In the genomic region with DNA sequence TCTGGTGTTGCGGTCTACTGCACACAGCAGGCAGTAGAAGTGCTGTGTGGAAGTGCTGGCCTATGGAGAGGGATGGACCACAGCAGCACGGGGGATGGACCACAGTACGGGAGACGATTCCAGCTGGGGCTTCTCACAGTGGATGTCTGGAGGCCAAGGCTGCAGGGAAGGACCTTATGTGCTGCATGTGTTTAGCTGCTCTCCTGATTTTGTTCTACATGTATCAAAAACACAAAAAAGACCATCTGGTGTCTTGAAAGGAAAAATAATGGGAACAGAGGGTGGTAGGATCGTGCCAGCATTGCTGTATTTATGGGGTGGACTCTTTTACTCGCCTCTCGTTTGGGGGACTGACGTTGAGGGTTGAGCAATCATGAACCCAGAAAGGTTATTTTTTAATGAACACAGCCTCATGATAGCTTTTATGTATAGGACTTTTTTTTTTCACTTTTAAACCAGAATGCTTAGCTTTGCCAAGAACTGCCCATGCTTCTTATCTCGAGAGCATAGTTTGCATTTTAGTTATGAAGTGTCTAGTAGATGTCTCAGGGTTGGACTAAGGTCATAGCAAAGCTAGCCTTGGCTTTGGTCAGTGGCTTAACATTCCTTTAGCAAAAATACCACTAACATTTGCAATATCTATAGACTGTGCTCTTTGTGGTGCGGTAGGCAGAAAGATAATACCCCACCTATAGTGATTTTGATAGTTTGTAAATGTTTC, we compare ENCODE assay signal across 10 mouse cellular contexts.
A peak's percentile ranks its signal among the peaks of the same experiment; 100 is the strongest.
DNase-seq lines count a peak whose midpoint lies in the region; ATAC-seq and TF ChIP-seq lines count a peak whose summit lies in the region.
"Had no signal": no experiment of that assay in that cellular context is flagged by ENCODE, and none has a peak within 500 bp of the region (broad histone marks: within the 10 kb centered on the region; RNA-seq: fewer than 3 reads in every experiment).

No protein-coding gene starts in this region.

- peaks cover 2% of the 10 kb centered on the region; the same call in 1 of the 2 replicates for H3K4me1 ChIP-seq in forebrain, embryonic 14.5 days (ENCODE audit: control insufficient read depth, insufficient read depth, low read length)
- H3K4me1 ChIP-seq in forebrain, embryonic 11.5 days (replicated peaks; ENCODE audit: control insufficient read depth, insufficient read depth, low read length) = no peaks in the 10 kb centered on the region
- H3K4me1 ChIP-seq in liver, embryonic 16.5 days (ENCODE audit: control insufficient read depth, low read depth, low read length) = peaks cover 3% of the 10 kb centered on the region; the same call in 1 of the 2 replicates
- H3K4me1 ChIP-seq in liver, postnatal 0 days (ENCODE audit: insufficient read depth) = peaks cover 19% of the 10 kb centered on the region
- H3K4me1 ChIP-seq in stomach, postnatal 0 days (replicated peaks; ENCODE audit: control insufficient read depth, insufficient read depth) = no peaks in the 10 kb centered on the region

- H3K9ac ChIP-seq in forebrain, embryonic 14.5 days (ENCODE audit: low read length) = no peak overlapping the region
- no peak overlapping the region for H3K9ac ChIP-seq in forebrain, embryonic 11.5 days (ENCODE audit: low read length)
- H3K9ac ChIP-seq in liver, embryonic 16.5 days (ENCODE audit: low read depth, low read length) = no peak overlapping the region
- H3K9ac ChIP-seq in liver, postnatal 0 days (replicated peaks) = no peak overlapping the region
- no peak overlapping the region for H3K9ac ChIP-seq in stomach, postnatal 0 days (ENCODE audit: low read length)
- H3K9ac ChIP-seq: liver, embryonic 14.5 days had no signal

- 60% methylated on average over 10 of the region's 10 CpGs for WGBS in forebrain, embryonic 14.5 days
- WGBS in forebrain, embryonic 11.5 days = 86% methylated on average over 10 of the region's 10 CpGs
- WGBS in liver, embryonic 16.5 days (ENCODE audit: insufficient replicate concordance) = 62% methylated on average over 10 of the region's 10 CpGs
- WGBS in liver, postnatal 0 days (ENCODE audit: insufficient replicate concordance) = 72% methylated on average over 10 of the region's 10 CpGs
- WGBS in stomach, postnatal 0 days = 54% methylated on average over 10 of the region's 10 CpGs

- H3K4me2 ChIP-seq in forebrain, embryonic 14.5 days (ENCODE audit: low read length) = no peak overlapping the region
- H3K4me2 ChIP-seq in forebrain, embryonic 11.5 days (ENCODE audit: low read depth, low read length, severe bottlenecking) = no peak overlapping the region
- no peak overlapping the region for H3K4me2 ChIP-seq in liver, embryonic 16.5 days (ENCODE audit: low read depth, low read length)
- no peak overlapping the region for H3K4me2 ChIP-seq in liver, postnatal 0 days (ENCODE audit: low read depth, low read length)
- no peak overlapping the region for H3K4me2 ChIP-seq in stomach, postnatal 0 days (replicated peaks; ENCODE audit: low read depth)

- H3K27ac ChIP-seq in forebrain, embryonic 14.5 days (ENCODE audit: low read depth, low read length) = peak overlapping the region; percentile 63
- H3K27ac ChIP-seq in forebrain, embryonic 11.5 days (ENCODE audit: low read depth, low read length) = no peak overlapping the region
- peak overlapping the region; percentile 39; the same call in 1 of the 2 replicates for H3K27ac ChIP-seq in liver, embryonic 16.5 days (ENCODE audit: low read length)
- H3K27ac ChIP-seq in liver, postnatal 0 days (ENCODE audit: low read depth) = no peak overlapping the region
- H3K27ac ChIP-seq in stomach, postnatal 0 days (replicated peaks) = 0 out of 2 replicates have a peak overlapping the region, but pooled peaks have one; percentile 18
- H3K27ac ChIP-seq: liver, embryonic 14.5 days had no signal

- no peak overlapping the region for H3K4me3 ChIP-seq in forebrain, embryonic 14.5 days (ENCODE audit: low read depth, low read length)
- no peak overlapping the region for H3K4me3 ChIP-seq in forebrain, embryonic 11.5 days (ENCODE audit: low read depth, low read length)
- H3K4me3 ChIP-seq in liver, embryonic 16.5 days (ENCODE audit: low read depth, low read length) = no peak overlapping the region
- no peak overlapping the region for H3K4me3 ChIP-seq in liver, postnatal 0 days (ENCODE audit: low read depth, low read length)
- no peak overlapping the region for H3K4me3 ChIP-seq in stomach, postnatal 0 days (ENCODE audit: low read depth, low read length)

- no peak for TF ChIP-seq CTCF in liver, postnatal 0 days (IDR thresholded peaks at IDR 0.05; ENCODE audit: low read depth)
- TF ChIP-seq CTCF in stomach, postnatal 0 days (IDR thresholded peaks at IDR 0.05; ENCODE audit: low read depth) = no peak

- DNase-seq in forebrain, embryonic 14.5 days (ENCODE audit: low spot score) = peak; percentile 66
- DNase-seq in forebrain, embryonic 11.5 days (ENCODE audit: low spot score) = no peak
- DNase-seq in liver, postnatal 0 days = no peak
- DNase-seq in heart, postnatal 4 days = peak; percentile 48
- DNase-seq in stomach, postnatal 0 days (ENCODE audit: low spot score) = no peak
- no peak for DNase-seq in embryo, embryonic 10.5 days (ENCODE audit: low spot score)
- DNase-seq: thymus, adult 18-20 months had no signal

- no peak for TF ChIP-seq EP300 in liver, postnatal 0 days (IDR thresholded peaks at IDR 0.05; ENCODE audit: low read depth)
- TF ChIP-seq EP300 in stomach, postnatal 0 days (optimal IDR thresholded peaks at IDR 0.05) = no peak

- H3K36me3 ChIP-seq in forebrain, embryonic 14.5 days (ENCODE audit: control insufficient read depth, insufficient read depth, low read length) = no peaks in the 10 kb centered on the region
- H3K36me3 ChIP-seq in forebrain, embryonic 11.5 days (ENCODE audit: control insufficient read depth, insufficient read depth, low read length) = no peaks in the 10 kb centered on the region
- no peaks in the 10 kb centered on the region for H3K36me3 ChIP-seq in liver, embryonic 16.5 days (ENCODE audit: control insufficient read depth, insufficient read depth)
- no peaks in the 10 kb centered on the region for H3K36me3 ChIP-seq in liver, postnatal 0 days (replicated peaks; ENCODE audit: insufficient read depth, low read length)
- no peaks in the 10 kb centered on the region for H3K36me3 ChIP-seq in stomach, postnatal 0 days (ENCODE audit: control insufficient read depth, insufficient read depth, low read length)

- peak; percentile 85 for ATAC-seq in forebrain, embryonic 14.5 days
- ATAC-seq in forebrain, embryonic 11.5 days (replicated peaks; ENCODE audit: low FRiP score) = no peak
- ATAC-seq in liver, embryonic 16.5 days (ENCODE audit: low read depth) = no peak
- no peak for ATAC-seq in liver, postnatal 0 days
- no peak for ATAC-seq in stomach, postnatal 0 days (ENCODE audit: low FRiP score, low TSS enrichment)
- ATAC-seq in CD4-positive, CD25-positive, alpha-beta regulatory T cell, adult 4 months = no peak

- no peaks in the 10 kb centered on the region for H3K27me3 ChIP-seq in forebrain, embryonic 14.5 days (replicated peaks; ENCODE audit: control insufficient read depth, insufficient read depth, low read length)
- no peaks in the 10 kb centered on the region for H3K27me3 ChIP-seq in forebrain, embryonic 11.5 days (ENCODE audit: control insufficient read depth, insufficient read depth, low read length)
- H3K27me3 ChIP-seq in liver, embryonic 16.5 days (ENCODE audit: control insufficient read depth, insufficient read depth, low read depth, low read length) = no peaks in the 10 kb centered on the region
- H3K27me3 ChIP-seq in liver, postnatal 0 days (ENCODE audit: insufficient read depth, low read length) = no peaks in the 10 kb centered on the region
- no peaks in the 10 kb centered on the region for H3K27me3 ChIP-seq in stomach, postnatal 0 days (ENCODE audit: control insufficient read depth, insufficient read depth, low read length)

- H3K9me3 ChIP-seq in forebrain, embryonic 14.5 days (replicated peaks; ENCODE audit: control insufficient read depth, low read length) = no peaks in the 10 kb centered on the region
- no peaks in the 10 kb centered on the region for H3K9me3 ChIP-seq in forebrain, embryonic 11.5 days (ENCODE audit: control insufficient read depth, low read length)
- no peaks in the 10 kb centered on the region for H3K9me3 ChIP-seq in liver, embryonic 16.5 days (replicated peaks; ENCODE audit: control insufficient read depth, low read length)
- no peaks in the 10 kb centered on the region for H3K9me3 ChIP-seq in liver, postnatal 0 days (ENCODE audit: low read length)
- no peaks in the 10 kb centered on the region for H3K9me3 ChIP-seq in stomach, postnatal 0 days (ENCODE audit: control insufficient read depth, low read length)

Comparison
In these comparisons a context has a peak if more than half of its experiments do, and no peak if none do; other contexts are left out.
1. DNase-seq: peak in forebrain, embryonic 14.5 days (single experiment) and heart, postnatal 4 days (single experiment); none in forebrain, embryonic 11.5 days (single experiment), liver, postnatal 0 days (single experiment), stomach, postnatal 0 days (single experiment) and embryo, embryonic 10.5 days (single experiment).
2. H3K27ac ChIP-seq: peak in forebrain, embryonic 14.5 days (single experiment), liver, embryonic 16.5 days (single experiment) and stomach, postnatal 0 days (single experiment); none in forebrain, embryonic 11.5 days (single experiment) and liver, postnatal 0 days (single experiment).